Mouse (Mus musculus) embryonic stem cell, embryonic (primary cell): ENCODE data around the gene Mup10.
"Not testable (repeated sequence)": the region's sequence is repeated elsewhere in the genome, so short reads cannot be mapped to it uniquely, and the experiment has no call there.

Experiments used
- CTCF ChIA-PET, 4 experiments: fragments of 300-600 bp in 2 of 4; fragments of 350-600 bp in 2 of 4; sonication (Branson Sonifier 250); formaldehyde crosslinking; loops; one replicate each; lab custom pipeline; 2022; ENCODE audit warnings: inconsistent platforms in 2 of 4; lab: Charles Lee
- POLR2A ChIA-PET, 4 experiments: fragments of 300-600 bp in 2 of 4; fragments of 350-600 bp in 2 of 4; sonication (Branson Sonifier 250); formaldehyde crosslinking; loops; one replicate each; lab custom pipeline; 2022; ENCODE audit warnings: antibody characterized with exemption in 4 of 4, inconsistent platforms in 1 of 4; lab: Charles Lee

The Mup10 gene

GRCm38 (mm10) chr4:60582099-60582498 is at the start of gene Mup10:
Gene Mup10, minus strand, starts transcription at chr4:60582199.
- POLR2A ChIA-PET, CTCF ChIA-PET: not testable (repeated sequence)
